Mouse (Mus musculus): ENCODE data around the gene Cfap45. TPM values are rescaled to one million over a fixed set of nuclear protein-coding genes. Genes with fewer than 3 reads are reported as not detected.

Cfap45 gene
- polyA plus RNA-seq, 1 experiment from 2014 or later: 4.8 TPM

- H3K9ac ChIP-seq (ENCODE audit: low read depth, low read length): peak overlapping the region; percentile 51
- H3K9me3 ChIP-seq (ENCODE audit: control insufficient read depth, low read length): no peaks in the 10 kb centered on the region
- H3K4me2 ChIP-seq (replicated peaks; ENCODE audit: low read depth, low read length): peak overlapping the region; percentile 61
- H3K36me3 ChIP-seq (ENCODE audit: control insufficient read depth, insufficient read depth, low read length): no peaks in the 10 kb centered on the region
- WGBS: under 1% methylated on average over 8 of the region's 8 CpGs
- ATAC-seq (ENCODE audit: low FRiP score) (peak; percentile 90), DNase-seq (ENCODE audit: low spot score) (peak; percentile 66)
- H3K4me1 ChIP-seq (replicated peaks; ENCODE audit: control insufficient read depth, insufficient read depth, low read length): no peaks in the 10 kb centered on the region; the same call in 1 of the 2 replicates
- H3K4me3 ChIP-seq (ENCODE audit: low read depth, low read length): peak overlapping the region; percentile 34
- 0 out of 2 replicates have a peak, but pooled peaks cover 2% of the 10 kb centered on the region for H3K27me3 ChIP-seq (ENCODE audit: control insufficient read depth, insufficient read depth, low read length)
- no peak overlapping the region for H3K27ac ChIP-seq (ENCODE audit: low read depth, low read length)
Observed at GRCm38 (mm10) chr1:172550551-172550951, 29.9 kb downstream of the Cfap45 start.

- Histone ChIP-seq H3K9ac (ENCODE audit: low read depth, low read length) (no peak overlapping the region), H3K27ac (ENCODE audit: low read depth, low read length) (no peak overlapping the region), H3K36me3 (ENCODE audit: control insufficient read depth, insufficient read depth, low read length) (no peaks in the 10 kb centered on the region), H3K4me3 (ENCODE audit: low read depth, low read length) (no peak overlapping the region), H3K9me3 (ENCODE audit: control insufficient read depth, low read length) (no peaks in the 10 kb centered on the region), H3K27me3 (ENCODE audit: control insufficient read depth, insufficient read depth, low read length) (0 out of 2 replicates have a peak, but pooled peaks cover 2% of the 10 kb centered on the region), H3K4me2 (replicated peaks; ENCODE audit: low read depth, low read length) (peak overlapping the region; percentile 61), H3K4me1 (replicated peaks; ENCODE audit: control insufficient read depth, insufficient read depth, low read length) (no peaks in the 10 kb centered on the region; the same call in 1 of the 2 replicates)
- DNase-seq (ENCODE audit: low spot score) (no peak), ATAC-seq (ENCODE audit: low FRiP score) (0 out of 2 replicates have a peak, but pooled peaks have one; percentile 17)
- 55% methylated on average over 7 of the region's 7 CpGs for WGBS
Observed at GRCm38 (mm10) chr1:172551009-172551408, 30.4 kb downstream of the Cfap45 start.

GRCm38 (mm10) chr1:172552623-172553022, 32.0 kb downstream of the Cfap45 start:
- H3K4me2 ChIP-seq (replicated peaks; ENCODE audit: low read depth, low read length): no peak overlapping the region
- H3K36me3 ChIP-seq (ENCODE audit: control insufficient read depth, insufficient read depth, low read length): no peaks in the 10 kb centered on the region
- H3K27me3 ChIP-seq (ENCODE audit: control insufficient read depth, insufficient read depth, low read length): 0 out of 2 replicates have a peak, but pooled peaks cover 2% of the 10 kb centered on the region
- H3K9me3 ChIP-seq (ENCODE audit: control insufficient read depth, low read length): no peaks in the 10 kb centered on the region
- no peaks in the 10 kb centered on the region; the same call in 1 of the 2 replicates for H3K4me1 ChIP-seq (replicated peaks; ENCODE audit: control insufficient read depth, insufficient read depth, low read length)
- WGBS: 46% methylated on average over 1 of the region's 1 CpGs
- H3K27ac ChIP-seq (ENCODE audit: low read depth, low read length): no peak overlapping the region
- ATAC-seq (ENCODE audit: low FRiP score) (no peak), DNase-seq (ENCODE audit: low spot score) (no peak)
- H3K4me3 ChIP-seq (ENCODE audit: low read depth, low read length): no peak overlapping the region
- no peak overlapping the region for H3K9ac ChIP-seq (ENCODE audit: low read depth, low read length)

- H3K4me1 ChIP-seq (replicated peaks; ENCODE audit: control insufficient read depth, insufficient read depth, low read length): no peaks in the 10 kb centered on the region
- no peak for ATAC-seq (ENCODE audit: low FRiP score)
- H3K9ac ChIP-seq (ENCODE audit: low read depth, low read length): no peak within 1 kb of the TSS
- H3K27ac ChIP-seq (ENCODE audit: low read depth, low read length): no peak within 1 kb of the TSS
- DNase-seq (ENCODE audit: low spot score): no peak
- H3K27me3 ChIP-seq (ENCODE audit: control insufficient read depth, insufficient read depth, low read length): peaks cover 5% of the 10 kb centered on the region
- no peak within 1 kb of the TSS for H3K4me3 ChIP-seq (ENCODE audit: low read depth, low read length)
- no peaks in the 10 kb centered on the region for H3K9me3 ChIP-seq (ENCODE audit: control insufficient read depth, low read length)
- H3K4me2 ChIP-seq (replicated peaks; ENCODE audit: low read depth, low read length): no peak within 1 kb of the TSS
- 78% methylated on average over 11 of the region's 11 CpGs for WGBS
- no peaks in the 10 kb centered on the region for H3K36me3 ChIP-seq (ENCODE audit: control insufficient read depth, insufficient read depth, low read length)
Observed at GRCm38 (mm10) chr1:172555638-172556037, 35.0 kb downstream of the Cfap45 start, which contains the start of gene Vsig8. Vsig8 (plus strand) TSS chr1:172555938.

GRCm38 (mm10) chr1:172562641-172563464, 42.3 kb downstream of the Cfap45 start:
- peak; percentile 90 for ATAC-seq (ENCODE audit: low FRiP score)
- H3K27me3 ChIP-seq (ENCODE audit: control insufficient read depth, insufficient read depth, low read length): peaks cover 23% of the 10 kb centered on the region
- peak overlapping the region; percentile 93 for H3K4me2 ChIP-seq (replicated peaks; ENCODE audit: low read depth, low read length)
- no peaks in the 10 kb centered on the region for H3K9me3 ChIP-seq (ENCODE audit: control insufficient read depth, low read length)
- peaks cover 2% of the 10 kb centered on the region; the same call in 1 of the 2 replicates for H3K4me1 ChIP-seq (replicated peaks; ENCODE audit: control insufficient read depth, insufficient read depth, low read length)
- 3% methylated on average over 47 of the region's 66 CpGs for WGBS
- no peak overlapping the region for H3K27ac ChIP-seq (ENCODE audit: low read depth, low read length)
- DNase-seq (ENCODE audit: low spot score): peak; percentile 85
- no peaks in the 10 kb centered on the region for H3K36me3 ChIP-seq (ENCODE audit: control insufficient read depth, insufficient read depth, low read length)
- peak overlapping the region; percentile 69 for H3K4me3 ChIP-seq (ENCODE audit: low read depth, low read length)
- peak overlapping the region; percentile 74 for H3K9ac ChIP-seq (ENCODE audit: low read depth, low read length)

GRCm38 (mm10) chr1:172563465-172563828, 42.8 kb downstream of the Cfap45 start:
- Histone ChIP-seq H3K36me3 (ENCODE audit: control insufficient read depth, insufficient read depth, low read length) (no peaks in the 10 kb centered on the region), H3K4me3 (ENCODE audit: low read depth, low read length) (peak overlapping the region; percentile 69), H3K27me3 (ENCODE audit: control insufficient read depth, insufficient read depth, low read length) (peaks cover 23% of the 10 kb centered on the region), H3K4me2 (replicated peaks; ENCODE audit: low read depth, low read length) (peak overlapping the region; percentile 93), H3K4me1 (replicated peaks; ENCODE audit: control insufficient read depth, insufficient read depth, low read length) (peaks cover 2% of the 10 kb centered on the region; the same call in 1 of the 2 replicates), H3K9me3 (ENCODE audit: control insufficient read depth, low read length) (no peaks in the 10 kb centered on the region), H3K9ac (ENCODE audit: low read depth, low read length) (peak overlapping the region; percentile 74), H3K27ac (ENCODE audit: low read depth, low read length) (no peak overlapping the region)
- ATAC-seq (ENCODE audit: low FRiP score) (peak; percentile 17), DNase-seq (ENCODE audit: low spot score) (no peak)
- 3% methylated on average over 10 of the region's 10 CpGs for WGBS

GRCm38 (mm10) chr1:172566131-172566530, 45.5 kb downstream of the Cfap45 start:
- no peak overlapping the region for H3K4me3 ChIP-seq (ENCODE audit: low read depth, low read length)
- H3K4me1 ChIP-seq (replicated peaks; ENCODE audit: control insufficient read depth, insufficient read depth, low read length): peaks cover 2% of the 10 kb centered on the region; the same call in 1 of the 2 replicates
- no peak overlapping the region for H3K27ac ChIP-seq (ENCODE audit: low read depth, low read length)
- H3K36me3 ChIP-seq (ENCODE audit: control insufficient read depth, insufficient read depth, low read length): no peaks in the 10 kb centered on the region
- H3K4me2 ChIP-seq (replicated peaks; ENCODE audit: low read depth, low read length): no peak overlapping the region
- no peak overlapping the region for H3K9ac ChIP-seq (ENCODE audit: low read depth, low read length)
- peaks cover 16% of the 10 kb centered on the region for H3K27me3 ChIP-seq (ENCODE audit: control insufficient read depth, insufficient read depth, low read length)
- 63% methylated on average over 3 of the region's 3 CpGs for WGBS
- no peaks in the 10 kb centered on the region for H3K9me3 ChIP-seq (ENCODE audit: control insufficient read depth, low read length)
- no peak for ATAC-seq (ENCODE audit: low FRiP score)
- DNase-seq (ENCODE audit: low spot score): no peak

GRCm38 (mm10) chr1:172567758-172568157, 47.2 kb downstream of the Cfap45 start:
- WGBS: 63% methylated on average over 4 of the region's 4 CpGs
- ATAC-seq (ENCODE audit: low FRiP score) (no peak), DNase-seq (ENCODE audit: low spot score) (no peak)
- H3K36me3 ChIP-seq (ENCODE audit: control insufficient read depth, insufficient read depth, low read length): no peaks in the 10 kb centered on the region
- H3K27me3 ChIP-seq (ENCODE audit: control insufficient read depth, insufficient read depth, low read length): no peaks in the 10 kb centered on the region
- H3K4me1 ChIP-seq (replicated peaks; ENCODE audit: control insufficient read depth, insufficient read depth, low read length): 0 out of 2 replicates have a peak, but pooled peaks cover 2% of the 10 kb centered on the region
- H3K4me2 ChIP-seq (replicated peaks; ENCODE audit: low read depth, low read length): no peak overlapping the region
- no peak overlapping the region for H3K9ac ChIP-seq (ENCODE audit: low read depth, low read length)
- H3K4me3 ChIP-seq (ENCODE audit: low read depth, low read length): no peak overlapping the region
- H3K9me3 ChIP-seq (ENCODE audit: control insufficient read depth, low read length): no peaks in the 10 kb centered on the region
- no peak overlapping the region for H3K27ac ChIP-seq (ENCODE audit: low read depth, low read length)
